Mouse (Mus musculus) midbrain, embryonic 11.5 days (tissue): ENCODE measurements at regions not wholly inside any gene's neighbourhood (a gene's known extent, or its start where the extent isn't known, plus 50 kb on each side); places are given as distances from the start of the nearest gene placed in this dataset.

Experiments
- ATAC-seq: fragments of 200-750 bp; cut with Nextera tagmentation; 2 replicates; pipeline ENCODE4 v1.8.0; 2017; ENCODE audit warnings: moderate TSS enrichment, moderate library complexity; ENCODE audit not compliant: low FRiP score
- DNase-seq: peaks from one replicate; pipeline ENCODE4 v3.0.0; 2015; ENCODE audit warnings: low spot score; ENCODE audit errors: missing footprints
- H3K27ac ChIP-seq: fragments of 300-500 bp; sonication (generic); 2 replicates; pipeline ENCODE4 v1.5.1; 2014; ENCODE audit warnings: low read depth, low read length
- H3K27me3 ChIP-seq: fragments of 300-500 bp; sonication (generic); 2 replicates; pipeline ENCODE4 v1.6.1; 2014; ENCODE audit warnings: mild to moderate bottlenecking, low read length, moderate library complexity, mixed read lengths; ENCODE audit not compliant: control insufficient read depth, insufficient read depth
- H3K36me3 ChIP-seq: fragments of 300-500 bp; sonication (generic); 2 replicates; pipeline ENCODE4 v1.6.1; 2014; ENCODE audit warnings: mild to moderate bottlenecking, low read length, moderate library complexity, mixed read lengths; ENCODE audit not compliant: control insufficient read depth, insufficient read depth
- H3K4me1 ChIP-seq: fragments of 300-500 bp; sonication (generic); 2 replicates; pipeline ENCODE4 v1.6.1; 2014; ENCODE audit warnings: low read length; ENCODE audit not compliant: control insufficient read depth, insufficient read depth
- H3K4me2 ChIP-seq: fragments of 300-500 bp; sonication (generic); 2 replicates; pipeline ENCODE4 v1.6.1; 2014; ENCODE audit warnings: mild to moderate bottlenecking, moderate library complexity
- H3K4me3 ChIP-seq: fragments of 300-500 bp; sonication (generic); 2 replicates; pipeline ENCODE4 v1.5.1; 2014; ENCODE audit warnings: low read depth, low read length
- H3K9ac ChIP-seq: fragments of 300-500 bp; sonication (generic); 2 replicates; pipeline ENCODE4 v1.6.1; 2014; ENCODE audit warnings: low read length
- H3K9me3 ChIP-seq: fragments of 300-500 bp; sonication (generic); 2 replicates; pipeline ENCODE4 v1.6.1; 2016; ENCODE audit warnings: low read length; ENCODE audit not compliant: control insufficient read depth
- WGBS: fragments of 180-500 bp; shearing (Covaris S2); extraction: QIAGEN DNeasy Blood & Tissue Kit; methylation state at CpG from one replicate; pipeline ENCODE4 v1.1.7; 2014; 5-methylcytosine and 5-hydroxymethylcytosine counted together

- DNase-seq (peak; percentile 92), ATAC-seq (0 out of 2 replicates have a peak, but pooled peaks have one; percentile 10)
- Histone ChIP-seq H3K4me2 (no peak overlapping the region), H3K4me3 (no peak overlapping the region), H3K27ac (no peak overlapping the region; the same call in 1 of the 2 replicates), H3K9ac (no peak overlapping the region), H3K9me3 (no peaks in the 10 kb centered on the region), H3K27me3 (no peaks in the 10 kb centered on the region), H3K36me3 (no peaks in the 10 kb centered on the region), H3K4me1 (peaks cover 20% of the 10 kb centered on the region)
- 7% methylated on average over 6 of the region's 6 CpGs for WGBS
Observed at GRCm38 (mm10) chr4:105282681-105283462, 125.7 kb downstream of the Plpp3 start.

DNA sequence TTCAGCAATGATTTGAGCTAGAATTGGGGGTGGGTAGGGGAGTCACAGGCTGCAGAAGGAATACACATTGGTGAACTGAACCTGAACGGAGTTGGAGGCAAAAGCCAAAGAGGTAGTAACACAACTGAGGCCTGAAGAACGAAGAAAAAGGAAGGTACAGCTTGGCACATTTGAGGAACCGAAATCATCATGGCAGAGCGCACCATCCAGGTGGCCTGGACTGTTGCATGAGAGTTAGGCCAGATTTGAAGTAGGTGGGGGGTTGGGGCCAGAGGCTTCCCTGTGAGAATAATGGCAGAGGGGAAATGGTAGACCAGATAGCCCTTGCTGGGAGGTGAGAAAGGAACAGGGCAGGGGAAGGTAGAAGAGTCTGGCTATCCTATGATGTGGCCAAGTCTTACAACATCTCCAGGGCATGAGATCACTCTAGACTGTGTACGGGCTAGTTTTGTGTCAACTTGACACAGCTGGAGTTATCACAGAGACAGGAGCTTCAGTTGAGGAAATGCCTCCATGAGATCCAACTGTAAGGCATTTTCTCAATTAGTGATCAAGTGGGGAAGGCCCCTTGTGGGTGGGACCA, 128.4 kb downstream of the Plpp3 start:
- no peak overlapping the region for H3K4me3 ChIP-seq
- no peaks in the 10 kb centered on the region for H3K9me3 ChIP-seq
- DNase-seq: no peak
- peaks cover 24% of the 10 kb centered on the region for H3K4me1 ChIP-seq
- no peaks in the 10 kb centered on the region for H3K27me3 ChIP-seq
- WGBS: 92% methylated on average over 5 of the region's 5 CpGs
- no peak overlapping the region for H3K9ac ChIP-seq
- ATAC-seq: no peak
- H3K36me3 ChIP-seq: no peaks in the 10 kb centered on the region
- no peak overlapping the region for H3K4me2 ChIP-seq
- H3K27ac ChIP-seq: no peak overlapping the region

DNA sequence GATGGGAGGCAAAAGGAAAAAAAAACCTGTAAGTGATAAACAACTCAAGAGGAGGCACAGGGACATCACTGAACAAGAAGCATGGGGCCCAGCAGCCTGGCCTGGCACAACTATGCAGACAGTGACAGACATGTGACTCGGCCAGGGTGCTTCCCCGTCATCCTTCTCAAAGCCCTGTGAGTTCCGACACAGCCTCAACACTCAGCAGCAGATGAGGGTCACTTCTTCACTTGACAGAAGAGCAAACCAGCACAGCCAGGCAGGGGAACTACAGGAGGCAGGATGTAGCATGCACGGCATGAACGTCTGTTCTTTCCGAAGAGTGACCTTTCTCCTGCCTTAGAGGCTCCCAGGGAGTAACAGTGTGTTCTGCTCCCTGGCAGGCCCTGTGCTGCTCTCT, 129.2 kb downstream of the Plpp3 start:
- H3K27ac ChIP-seq: no peak overlapping the region
- 79% methylated on average over 6 of the region's 6 CpGs for WGBS
- no peak overlapping the region for H3K4me2 ChIP-seq
- peaks cover 27% of the 10 kb centered on the region for H3K4me1 ChIP-seq
- H3K9ac ChIP-seq: no peak overlapping the region
- DNase-seq (no peak), ATAC-seq (no peak)
- H3K4me3 ChIP-seq: no peak overlapping the region
- no peaks in the 10 kb centered on the region for H3K36me3 ChIP-seq
- H3K27me3 ChIP-seq: no peaks in the 10 kb centered on the region
- no peaks in the 10 kb centered on the region for H3K9me3 ChIP-seq

GRCm38 (mm10) chr4:105286809-105287208, 129.7 kb downstream of the Plpp3 start:
- ATAC-seq (no peak), DNase-seq (no peak)
- H3K9me3 ChIP-seq: no peaks in the 10 kb centered on the region
- 75% methylated on average over 10 of the region's 10 CpGs for WGBS
- H3K27me3 ChIP-seq: no peaks in the 10 kb centered on the region
- H3K27ac ChIP-seq: no peak overlapping the region
- H3K4me3 ChIP-seq: no peak overlapping the region
- H3K4me2 ChIP-seq: no peak overlapping the region
- H3K4me1 ChIP-seq: peaks cover 26% of the 10 kb centered on the region
- no peak overlapping the region for H3K9ac ChIP-seq
- no peaks in the 10 kb centered on the region for H3K36me3 ChIP-seq

- ATAC-seq (no peak), DNase-seq (no peak)
- H3K27me3 ChIP-seq: no peaks in the 10 kb centered on the region
- no peak overlapping the region for H3K4me3 ChIP-seq
- no peaks in the 10 kb centered on the region for H3K36me3 ChIP-seq
- H3K9ac ChIP-seq: no peak overlapping the region
- 54% methylated on average over 7 of the region's 7 CpGs for WGBS
- H3K4me2 ChIP-seq: no peak overlapping the region
- H3K9me3 ChIP-seq: no peaks in the 10 kb centered on the region
- peaks cover 21% of the 10 kb centered on the region for H3K4me1 ChIP-seq
- no peak overlapping the region for H3K27ac ChIP-seq
Observed at GRCm38 (mm10) chr4:105287419-105287818, 130.3 kb downstream of the Plpp3 start.

DNA sequence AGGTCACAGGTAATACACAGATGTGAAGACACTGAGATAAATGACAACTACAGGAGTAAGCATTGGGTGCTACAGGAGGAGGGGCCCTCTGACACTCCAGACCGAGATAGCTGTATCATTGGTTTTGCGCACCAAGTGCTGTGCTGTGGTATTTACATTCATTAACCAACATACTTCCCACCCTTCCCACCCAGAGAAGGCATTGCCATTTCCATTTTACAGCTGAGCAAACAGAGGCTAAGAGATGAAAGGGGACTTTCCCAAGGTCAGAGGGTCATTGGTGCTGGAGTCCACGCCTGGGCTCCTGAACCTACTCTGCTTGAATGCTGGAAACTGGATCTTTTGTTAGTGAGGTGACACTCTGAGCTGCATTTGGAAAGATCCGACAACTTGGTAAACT, 132.5 kb downstream of the Plpp3 start:
- no peak for DNase-seq
- Histone ChIP-seq H3K4me2 (no peak overlapping the region), H3K27me3 (no peaks in the 10 kb centered on the region), H3K9me3 (no peaks in the 10 kb centered on the region), H3K9ac (no peak overlapping the region), H3K4me1 (peaks cover 13% of the 10 kb centered on the region), H3K36me3 (no peaks in the 10 kb centered on the region), H3K27ac (no peak overlapping the region), H3K4me3 (no peak overlapping the region)
- no peak for ATAC-seq
- WGBS: 23% methylated on average over 4 of the region's 4 CpGs

- Histone ChIP-seq H3K9me3 (no peaks in the 10 kb centered on the region), H3K4me3 (no peak overlapping the region), H3K4me2 (no peak overlapping the region), H3K27ac (no peak overlapping the region; the same call in 1 of the 2 replicates), H3K9ac (no peak overlapping the region), H3K36me3 (no peaks in the 10 kb centered on the region), H3K4me1 (peaks cover 13% of the 10 kb centered on the region), H3K27me3 (no peaks in the 10 kb centered on the region)
- ATAC-seq (peak; percentile 77), DNase-seq (peak; percentile 91)
- 5% methylated on average over 11 of the region's 11 CpGs for WGBS
Observed at GRCm38 (mm10) chr4:105290847-105291475, 133.8 kb downstream of the Plpp3 start.

GRCm38 (mm10) chr4:105291503-105291902, 134.4 kb downstream of the Plpp3 start:
- DNase-seq: no peak
- 0% methylated on average over 1 of the region's 1 CpGs for WGBS

GRCm38 (mm10) chr4:105299358-105299757, 142.2 kb downstream of the Plpp3 start:
- ATAC-seq (no peak), DNase-seq (no peak)
- Histone ChIP-seq H3K4me1 (no peaks in the 10 kb centered on the region), H3K9me3 (no peaks in the 10 kb centered on the region), H3K27ac (no peak overlapping the region), H3K9ac (no peak overlapping the region), H3K4me2 (no peak overlapping the region), H3K36me3 (no peaks in the 10 kb centered on the region), H3K4me3 (no peak overlapping the region), H3K27me3 (no peaks in the 10 kb centered on the region)
- 84% methylated on average over 6 of the region's 6 CpGs for WGBS

More at GRCm38 (mm10) chr4:105291503-105291902, 134.4 kb downstream of the Plpp3 start:
- Histone ChIP-seq H3K4me2 (no peak overlapping the region), H3K36me3 (no peaks in the 10 kb centered on the region), H3K27ac (peak overlapping the region; percentile 33; the same call in 1 of the 2 replicates), H3K9me3 (no peaks in the 10 kb centered on the region), H3K9ac (no peak overlapping the region), H3K27me3 (no peaks in the 10 kb centered on the region), H3K4me1 (peaks cover 13% of the 10 kb centered on the region), H3K4me3 (no peak overlapping the region)
- ATAC-seq: peak; percentile 73
